In genomic region chr1:36129126-36129525, GRCm38 (mm10) we compare ENCODE assay signal across 9 mouse cellular contexts.
DNase-seq lines count a peak whose midpoint lies in the region; ATAC-seq lines count a peak whose summit lies in the region.
"Had no signal": no experiment of that assay in that cellular context is flagged by ENCODE, and none has a peak within 500 bp of the region (broad histone marks: within the 10 kb centered on the region; RNA-seq: fewer than 3 reads in every experiment).

No protein-coding gene starts in this region.

- no peak overlapping the region for H3K9ac ChIP-seq in intestine, embryonic 14.5 days (ENCODE audit: low read length)
- H3K9ac ChIP-seq in liver, embryonic 16.5 days (ENCODE audit: low read depth, low read length), result no peak overlapping the region
- no peak overlapping the region for H3K9ac ChIP-seq in stomach, embryonic 16.5 days (ENCODE audit: low read length)
- H3K9ac ChIP-seq: neural tube, embryonic 12.5 days had no signal

- DNase-seq in spleen, adult 12 weeks (ENCODE audit: low spot score), result peak; percentile 12
- no peak for DNase-seq in spleen, adult 18-20 months
- no peak for DNase-seq in intestine, embryonic 14.5 days (ENCODE audit: low spot score)
- DNase-seq in cerebellum, postnatal 25 days, result no peak
- DNase-seq in cerebellum, adult 9-10 months, result no peak
- DNase-seq in thymus, postnatal 10 days (ENCODE audit: low spot score in 2 of 2), result no peak

- H3K4me2 ChIP-seq in intestine, embryonic 14.5 days (ENCODE audit: low read length), result no peak overlapping the region
- no peak overlapping the region for H3K4me2 ChIP-seq in liver, embryonic 16.5 days (ENCODE audit: low read depth, low read length)
- H3K4me2 ChIP-seq in stomach, embryonic 16.5 days (ENCODE audit: low read depth, low read length), result no peak overlapping the region
- H3K4me2 ChIP-seq: neural tube, embryonic 12.5 days had no signal

- WGBS in intestine, embryonic 14.5 days, result 33% methylated on average over 4 of the region's 4 CpGs
- WGBS in liver, embryonic 16.5 days (ENCODE audit: insufficient replicate concordance), result 18% methylated on average over 4 of the region's 4 CpGs
- 27% methylated on average over 4 of the region's 4 CpGs for WGBS in stomach, embryonic 16.5 days

- H3K4me1 ChIP-seq in intestine, embryonic 14.5 days (replicated peaks; ENCODE audit: control insufficient read depth, insufficient read depth, low read length), result peaks cover 3% of the 10 kb centered on the region; the same call in 1 of the 2 replicates
- H3K4me1 ChIP-seq in liver, embryonic 16.5 days (ENCODE audit: control insufficient read depth, low read depth, low read length), result peaks cover 46% of the 10 kb centered on the region
- H3K4me1 ChIP-seq in stomach, embryonic 16.5 days (ENCODE audit: control insufficient read depth, insufficient read depth, low read length), result peaks cover 14% of the 10 kb centered on the region; the same call in 1 of the 2 replicates
- H3K4me1 ChIP-seq: neural tube, embryonic 12.5 days had no signal

- H3K36me3 ChIP-seq in intestine, embryonic 14.5 days (ENCODE audit: control insufficient read depth, insufficient read depth, low read length), result no peaks in the 10 kb centered on the region
- no peaks in the 10 kb centered on the region for H3K36me3 ChIP-seq in liver, embryonic 16.5 days (ENCODE audit: control insufficient read depth, insufficient read depth)
- no peaks in the 10 kb centered on the region for H3K36me3 ChIP-seq in stomach, embryonic 16.5 days (ENCODE audit: control insufficient read depth, insufficient read depth, low read length)
- H3K36me3 ChIP-seq: neural tube, embryonic 12.5 days had no signal

- ATAC-seq in intestine, embryonic 14.5 days (replicated peaks; ENCODE audit: low FRiP score, low TSS enrichment, low read depth), result no peak
- ATAC-seq in liver, embryonic 16.5 days (ENCODE audit: low read depth), result no peak
- peak; percentile 62 for ATAC-seq in stomach, embryonic 16.5 days (ENCODE audit: insufficient read depth, low FRiP score)

- H3K27ac ChIP-seq in intestine, embryonic 14.5 days (ENCODE audit: low read depth), result peak overlapping the region; percentile 33; the same call in 1 of the 2 replicates
- H3K27ac ChIP-seq in liver, embryonic 16.5 days (ENCODE audit: low read length), result peak overlapping the region; percentile 65
- 0 out of 2 replicates have a peak overlapping the region, but pooled peaks have one; percentile 2 for H3K27ac ChIP-seq in stomach, embryonic 16.5 days (ENCODE audit: low read length)
- H3K27ac ChIP-seq: neural tube, embryonic 12.5 days had no signal

- H3K9me3 ChIP-seq in intestine, embryonic 14.5 days (ENCODE audit: control insufficient read depth, low read length), result 0 out of 2 replicates have a peak, but pooled peaks cover 2% of the 10 kb centered on the region
- no peaks in the 10 kb centered on the region for H3K9me3 ChIP-seq in liver, embryonic 16.5 days (replicated peaks; ENCODE audit: control insufficient read depth, low read length)
- H3K9me3 ChIP-seq in stomach, embryonic 16.5 days (replicated peaks; ENCODE audit: control insufficient read depth, low read length), result 0 out of 2 replicates have a peak, but pooled peaks cover 3% of the 10 kb centered on the region
- H3K9me3 ChIP-seq: neural tube, embryonic 12.5 days had no signal

- H3K4me3 ChIP-seq in intestine, embryonic 14.5 days (ENCODE audit: low read depth, low read length), result no peak overlapping the region
- H3K4me3 ChIP-seq in liver, embryonic 16.5 days (ENCODE audit: low read depth, low read length), result no peak overlapping the region
- no peak overlapping the region for H3K4me3 ChIP-seq in stomach, embryonic 16.5 days (replicated peaks; ENCODE audit: low read length)
- H3K4me3 ChIP-seq: neural tube, embryonic 12.5 days had no signal

- H3K27me3 ChIP-seq in intestine, embryonic 14.5 days (replicated peaks; ENCODE audit: control insufficient read depth, insufficient read depth, low read length), result no peaks in the 10 kb centered on the region
- no peaks in the 10 kb centered on the region for H3K27me3 ChIP-seq in liver, embryonic 16.5 days (ENCODE audit: control insufficient read depth, insufficient read depth, low read depth, low read length)
- no peaks in the 10 kb centered on the region for H3K27me3 ChIP-seq in stomach, embryonic 16.5 days (ENCODE audit: control insufficient read depth, insufficient read depth, low read length)
- H3K27me3 ChIP-seq: neural tube, embryonic 12.5 days had no signal

Comparison
In these comparisons a context has a peak if more than half of its experiments do, and no peak if none do; other contexts are left out.
1. H3K27ac ChIP-seq: peak in every context shown above with its lines; median percentile 65 in liver, embryonic 16.5 days; 33 in intestine, embryonic 14.5 days; 2 in stomach, embryonic 16.5 days.